In genomic region chr2:57657409-57657808, GRCm38 (mm10) we compare ENCODE assay signal across 21 mouse cellular contexts.
DNase-seq lines count a peak whose midpoint lies in the region; ATAC-seq and TF ChIP-seq lines count a peak whose summit lies in the region.
"Had no signal": no experiment of that assay in that cellular context is flagged by ENCODE, and none has a peak within 500 bp of the region (broad histone marks: within the 10 kb centered on the region; RNA-seq: fewer than 3 reads in every experiment).

No protein-coding gene starts in this region.

- no peak for DNase-seq in forebrain, postnatal 0 days
- DNase-seq in brain, adult 2 months (ENCODE audit: low read depth, low spot score), result peak; percentile 56
- peak; percentile 10 to 35 for DNase-seq in left cerebral cortex, postnatal 14 days (ENCODE audit: low spot score in 2 of 2)
- peak; percentile 4 for DNase-seq in right cerebral cortex, postnatal 25 days
- DNase-seq in gastrocnemius, postnatal 4 days (ENCODE audit: low spot score in 2 of 2), result no peak
- DNase-seq: adrenal gland, postnatal 10 days; B cell, adult 2 months; cerebellum, adult 18-20 months; cerebellum, postnatal 10 days; gastrocnemius, postnatal 10 days; heart, adult 2 months; heart, postnatal 14 days had no signal

- H3K4me2 ChIP-seq in forebrain, postnatal 0 days (ENCODE audit: low read depth), result no peak overlapping the region
- no peak overlapping the region for H3K4me2 ChIP-seq in forebrain, embryonic 12.5 days
- no peak overlapping the region for H3K4me2 ChIP-seq in hindbrain, embryonic 12.5 days (replicated peaks)
- H3K4me2 ChIP-seq in midbrain, embryonic 13.5 days (replicated peaks), result no peak overlapping the region
- H3K4me2 ChIP-seq: heart, embryonic 11.5 days; heart, embryonic 15.5 days; hindbrain, embryonic 15.5 days had no signal

- H3K9me3 ChIP-seq in forebrain, postnatal 0 days (ENCODE audit: low read length), result no peaks in the 10 kb centered on the region
- no peaks in the 10 kb centered on the region for H3K9me3 ChIP-seq in forebrain, embryonic 12.5 days
- no peaks in the 10 kb centered on the region for H3K9me3 ChIP-seq in hindbrain, embryonic 12.5 days (replicated peaks)
- no peaks in the 10 kb centered on the region for H3K9me3 ChIP-seq in midbrain, embryonic 13.5 days
- H3K9me3 ChIP-seq: embryonic facial prominence, embryonic 10.5 days; heart, embryonic 15.5 days; hindbrain, embryonic 15.5 days had no signal

- no peaks in the 10 kb centered on the region for H3K4me1 ChIP-seq in forebrain, postnatal 0 days (ENCODE audit: insufficient read depth)
- H3K4me1 ChIP-seq in forebrain, embryonic 12.5 days, result no peaks in the 10 kb centered on the region
- H3K4me1 ChIP-seq in hindbrain, embryonic 12.5 days, result no peaks in the 10 kb centered on the region
- H3K4me1 ChIP-seq in midbrain, embryonic 13.5 days (replicated peaks), result no peaks in the 10 kb centered on the region
- H3K4me1 ChIP-seq: heart, embryonic 15.5 days; hindbrain, embryonic 15.5 days had no signal

- intact Hi-C loops in left cerebral cortex, postnatal 14 days (cut with DNase I), result no loop called here

- no peaks in the 10 kb centered on the region for H3K36me3 ChIP-seq in forebrain, postnatal 0 days (ENCODE audit: insufficient read depth)
- H3K36me3 ChIP-seq in forebrain, embryonic 12.5 days (replicated peaks), result no peaks in the 10 kb centered on the region
- H3K36me3 ChIP-seq in hindbrain, embryonic 12.5 days, result no peaks in the 10 kb centered on the region
- H3K36me3 ChIP-seq in midbrain, embryonic 13.5 days, result no peaks in the 10 kb centered on the region
- H3K36me3 ChIP-seq: embryonic facial prominence, embryonic 10.5 days; heart, embryonic 15.5 days; hindbrain, embryonic 15.5 days had no signal

- TF ChIP-seq CTCF in forebrain, postnatal 0 days (IDR thresholded peaks at IDR 0.05; ENCODE audit: low read depth), result no peak

- ATAC-seq in forebrain, postnatal 0 days, result peak; percentile 55
- ATAC-seq in forebrain, embryonic 12.5 days (ENCODE audit: low FRiP score), result no peak
- no peak for ATAC-seq in hindbrain, embryonic 12.5 days (ENCODE audit: low FRiP score)
- no peak for ATAC-seq in midbrain, embryonic 13.5 days
- ATAC-seq: forebrain, embryonic 14.5 days; inflammation-experienced regulatory T-cells, adult 6 months had no signal

- no peak overlapping the region for H3K9ac ChIP-seq in forebrain, postnatal 0 days
- H3K9ac ChIP-seq in forebrain, embryonic 12.5 days, result no peak overlapping the region
- no peak overlapping the region for H3K9ac ChIP-seq in hindbrain, embryonic 12.5 days
- H3K9ac ChIP-seq in midbrain, embryonic 13.5 days (replicated peaks), result no peak overlapping the region
- H3K9ac ChIP-seq: heart, embryonic 15.5 days; hindbrain, embryonic 15.5 days had no signal

- H3K27me3 ChIP-seq in forebrain, postnatal 0 days (ENCODE audit: insufficient read depth, low read length), result no peaks in the 10 kb centered on the region
- no peaks in the 10 kb centered on the region for H3K27me3 ChIP-seq in forebrain, embryonic 12.5 days
- H3K27me3 ChIP-seq in hindbrain, embryonic 12.5 days, result no peaks in the 10 kb centered on the region
- H3K27me3 ChIP-seq in midbrain, embryonic 13.5 days, result no peaks in the 10 kb centered on the region
- H3K27me3 ChIP-seq: heart, embryonic 15.5 days; hindbrain, embryonic 15.5 days had no signal

- no peak overlapping the region for H3K27ac ChIP-seq in forebrain, postnatal 0 days (ENCODE audit: low read depth, low read length)
- no peak overlapping the region for H3K27ac ChIP-seq in forebrain, embryonic 12.5 days
- H3K27ac ChIP-seq in hindbrain, embryonic 12.5 days, result no peak overlapping the region
- no peak overlapping the region for H3K27ac ChIP-seq in midbrain, embryonic 13.5 days
- H3K27ac ChIP-seq: embryonic facial prominence, embryonic 10.5 days; heart, adult 2 months; heart, embryonic 15.5 days; hindbrain, embryonic 15.5 days had no signal

- H3K4me3 ChIP-seq in forebrain, postnatal 0 days (ENCODE audit: low read depth, low read length), result no peak overlapping the region
- H3K4me3 ChIP-seq in forebrain, embryonic 12.5 days (replicated peaks), result no peak overlapping the region
- H3K4me3 ChIP-seq in hindbrain, embryonic 12.5 days, result no peak overlapping the region
- no peak overlapping the region for H3K4me3 ChIP-seq in midbrain, embryonic 13.5 days (replicated peaks)
- H3K4me3 ChIP-seq: embryonic facial prominence, embryonic 10.5 days; heart, adult 2 months; heart, embryonic 15.5 days; hindbrain, embryonic 15.5 days had no signal

- WGBS in forebrain, postnatal 0 days, result 74% methylated on average over 4 of the region's 4 CpGs
- 83% methylated on average over 4 of the region's 4 CpGs for whole genome bisulfite sequencing in forebrain, embryonic 12.5 days
- WGBS in hindbrain, embryonic 12.5 days, result 89% methylated on average over 4 of the region's 4 CpGs
- WGBS in midbrain, embryonic 13.5 days, result 90% methylated on average over 4 of the region's 4 CpGs

Comparison
In these comparisons a context has a peak if more than half of its experiments do, and no peak if none do; other contexts are left out.
1. DNase-seq: peak in brain, adult 2 months (single experiment), left cerebral cortex, postnatal 14 days (2 of 2) and right cerebral cortex, postnatal 25 days (single experiment); none in forebrain, postnatal 0 days (single experiment) and gastrocnemius, postnatal 4 days (0 of 2).